Mouse (Mus musculus): Measurements from ENCODE around the gene Zyx.

Gene Zyx

GRCm38 (mm10) chr6:42350968-42351775 lies 1.7 kb downstream of the Zyx start:
- DNase-seq (ENCODE audit: low spot score) = no peak

DNA sequence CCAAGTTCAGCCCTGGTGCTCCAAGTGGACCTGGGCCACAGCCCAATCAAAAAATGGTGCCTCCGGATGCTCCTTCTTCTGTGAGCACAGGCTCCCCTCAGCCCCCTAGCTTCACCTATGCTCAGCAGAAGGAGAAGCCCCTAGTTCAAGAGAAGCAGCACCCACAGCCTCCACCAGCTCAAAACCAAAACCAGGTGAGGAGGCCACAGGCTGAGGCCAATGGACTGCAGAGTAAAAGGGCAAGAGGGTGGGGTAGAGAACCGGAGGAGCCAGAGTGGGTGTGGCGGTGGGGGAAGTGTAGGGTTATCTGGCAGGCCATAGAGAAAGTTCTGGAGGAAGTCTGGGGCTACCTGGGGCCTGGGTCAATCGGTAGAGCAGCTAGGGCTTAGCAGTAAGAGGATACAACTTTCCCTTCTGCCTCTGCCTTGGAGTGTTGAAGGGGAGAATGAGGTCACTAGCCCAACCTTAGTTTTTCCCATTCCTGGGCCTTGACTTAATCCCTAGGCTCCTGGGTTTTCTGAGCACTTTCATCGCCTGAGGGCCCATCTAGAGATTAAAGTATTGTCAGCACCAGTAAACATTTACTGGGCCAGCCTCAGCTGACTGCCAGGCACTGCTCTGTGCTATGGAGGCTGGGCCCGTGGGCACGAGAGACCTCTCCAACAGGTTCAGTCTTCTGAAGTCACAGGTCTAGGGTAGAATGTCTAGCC lies 2.5 kb downstream of the Zyx start:
- DNase-seq (ENCODE audit: low spot score) = no peak

- no peak for DNase-seq (ENCODE audit: low spot score)
Measured at GRCm38 (mm10) chr6:42352486-42352846, 3.0 kb downstream of the Zyx start.

- no peak for DNase-seq (ENCODE audit: low spot score)
Measured at GRCm38 (mm10) chr6:42353180-42353579, 3.8 kb downstream of the Zyx start.

DNA sequence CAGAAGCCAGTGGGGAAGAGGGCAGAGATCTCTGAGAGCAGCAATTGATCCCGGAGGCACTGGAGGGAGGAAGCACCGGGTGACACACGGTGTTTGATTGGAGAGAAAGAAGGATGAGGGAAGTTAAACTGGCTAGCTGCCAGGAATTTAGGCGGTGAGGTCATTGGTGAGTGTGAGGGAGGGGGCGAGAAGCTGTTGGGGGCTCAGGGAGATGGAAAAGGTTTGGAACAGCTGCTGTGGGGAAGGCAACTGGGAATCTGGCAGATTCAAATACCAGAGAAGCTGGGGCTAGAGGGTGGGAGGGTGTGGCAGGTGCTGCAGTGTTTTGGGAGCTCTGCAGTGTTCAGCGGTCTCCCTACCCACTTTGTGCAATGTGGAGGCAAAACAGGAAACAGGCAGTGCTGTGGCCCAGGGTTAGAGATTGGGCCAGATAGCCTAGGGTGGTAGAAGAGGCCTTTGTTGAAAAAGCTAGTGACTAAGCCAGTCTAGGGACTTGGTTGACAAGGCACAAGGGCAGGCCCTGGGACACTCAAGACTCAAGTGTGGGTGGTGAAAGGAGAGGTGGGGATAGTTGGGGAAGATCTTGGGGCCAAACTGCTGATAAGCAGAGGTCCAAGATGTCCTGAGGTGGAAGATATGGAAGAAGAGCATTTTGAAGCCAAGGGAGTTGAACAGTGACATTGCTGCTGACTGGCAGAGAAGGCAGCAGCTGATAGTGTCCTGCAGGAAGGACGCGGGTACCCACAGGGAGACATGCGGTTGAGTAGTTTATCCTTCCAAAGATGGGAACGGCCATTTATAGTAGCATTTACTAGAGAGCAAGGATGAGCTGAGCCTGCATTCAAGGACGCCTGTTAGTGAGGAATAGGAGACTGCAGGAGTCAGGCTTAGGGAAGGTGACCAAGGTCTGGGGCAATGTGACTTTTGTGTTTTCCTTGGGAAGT lies 4.9 kb downstream of the Zyx start:
- no peak for DNase-seq (ENCODE audit: low spot score)

GRCm38 (mm10) chr6:42355366-42355765 lies 5.9 kb downstream of the Zyx start:
- DNase-seq (ENCODE audit: low spot score) = no peak

DNA sequence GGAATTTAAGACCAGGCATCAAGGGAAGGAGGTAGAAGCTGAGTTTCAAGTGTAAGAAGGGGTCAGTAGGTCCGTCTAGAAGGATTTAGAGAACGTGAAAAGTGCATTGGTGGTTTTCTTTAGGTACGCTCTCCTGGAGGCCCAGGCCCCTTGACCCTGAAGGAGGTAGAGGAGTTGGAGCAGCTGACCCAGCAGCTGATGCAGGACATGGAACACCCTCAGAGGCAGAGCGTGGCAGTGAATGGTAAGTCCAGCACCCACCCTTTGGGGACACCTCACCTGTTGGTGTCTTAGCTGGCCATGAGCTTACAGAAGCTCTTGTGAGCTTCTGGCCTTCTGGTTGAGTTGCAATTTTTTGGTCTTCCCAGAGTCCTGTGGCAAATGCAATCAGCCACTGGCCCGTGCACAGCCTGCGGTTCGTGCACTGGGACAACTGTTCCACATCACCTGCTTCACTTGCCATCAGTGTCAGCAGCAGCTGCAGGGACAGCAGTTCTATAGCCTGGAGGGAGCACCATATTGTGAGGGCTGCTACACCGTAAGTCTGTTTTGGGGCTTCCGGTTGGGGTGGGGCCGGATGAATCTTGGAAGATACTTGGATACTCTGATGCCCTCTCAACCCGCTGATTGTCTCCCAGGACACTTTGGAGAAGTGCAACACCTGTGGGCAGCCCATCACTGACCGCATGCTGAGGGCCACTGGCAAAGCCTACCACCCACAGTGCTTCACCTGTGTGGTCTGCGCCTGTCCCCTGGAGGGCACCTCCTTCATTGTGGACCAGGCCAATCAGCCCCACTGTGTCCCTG lies 6.6 kb downstream of the Zyx start:
- no peak for DNase-seq (ENCODE audit: low spot score)

DNA sequence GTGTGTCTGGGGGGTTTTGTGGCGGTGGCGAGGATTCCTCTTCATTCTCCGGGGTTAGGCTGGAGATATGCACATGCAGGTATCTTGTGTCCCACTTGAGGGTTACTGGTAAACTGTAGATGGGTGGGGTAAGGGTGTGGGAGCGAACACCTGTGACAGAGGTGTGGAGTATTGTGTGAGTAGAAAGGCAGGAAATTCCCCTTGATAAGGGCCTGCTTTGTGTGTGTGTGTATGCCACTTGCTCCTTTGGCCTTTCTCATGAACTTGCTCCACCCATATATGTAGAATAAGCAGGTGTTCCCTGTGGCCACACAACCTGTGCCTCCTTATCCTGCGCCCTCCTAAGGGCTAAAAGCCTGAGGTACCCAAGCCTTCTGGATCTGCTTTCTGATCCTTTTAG lies 7.5 kb downstream of the Zyx start:
- no peak for DNase-seq (ENCODE audit: low spot score)

- DNase-seq (ENCODE audit: low spot score) = no peak
Measured at GRCm38 (mm10) chr6:42357901-42358300, 8.5 kb downstream of the Zyx start.

DNA sequence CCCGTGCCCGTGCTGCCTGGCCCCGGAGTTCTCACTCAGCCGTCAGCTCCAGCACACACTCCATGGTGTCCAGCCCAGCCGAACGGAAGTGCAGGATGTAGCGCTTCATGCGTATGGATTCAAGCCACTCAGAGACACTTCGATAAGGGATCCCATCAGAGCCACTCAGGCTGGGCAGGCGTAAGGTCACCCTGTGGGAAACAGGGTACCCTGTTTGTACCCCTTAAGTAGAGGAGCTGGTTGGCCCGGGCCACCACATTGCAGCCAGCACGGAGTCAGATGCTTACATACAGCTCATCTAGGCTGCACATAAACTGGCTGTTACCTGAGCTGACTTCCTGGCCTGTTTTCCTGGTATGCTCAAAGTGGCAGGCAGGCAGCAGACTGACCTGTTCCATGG lies 9.5 kb downstream of the Zyx start:
- DNase-seq (ENCODE audit: low spot score) = no peak

- DNase-seq (ENCODE audit: low spot score) = no peak
Measured at GRCm38 (mm10) chr6:42359364-42360147, 10.1 kb downstream of the Zyx start.

GRCm38 (mm10) chr6:42360231-42360840 lies 10.9 kb downstream of the Zyx start:
- no peak for DNase-seq (ENCODE audit: low spot score)

GRCm38 (mm10) chr6:42361041-42361895 lies 11.8 kb downstream of the Zyx start:
- DNase-seq (ENCODE audit: low spot score) = no peak

DNA sequence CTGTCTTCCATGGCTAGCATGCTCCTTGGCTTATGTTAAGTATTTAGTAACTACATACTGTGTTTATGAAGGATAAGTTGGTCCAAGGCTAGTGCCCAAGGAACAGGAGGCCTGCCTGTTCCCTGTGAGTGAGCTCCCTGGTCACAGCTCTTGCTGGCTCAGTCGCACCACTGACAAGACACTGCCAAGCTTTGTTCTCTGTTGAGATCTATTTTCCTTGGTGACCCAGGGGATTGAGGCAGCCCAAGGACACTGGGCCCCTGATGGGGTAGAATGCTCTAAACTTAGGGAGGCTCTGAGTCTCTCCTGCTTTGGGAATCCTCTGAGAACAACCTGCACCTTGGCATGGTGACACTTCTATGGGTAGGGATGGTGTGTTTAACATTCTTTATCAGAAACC lies 12.6 kb downstream of the Zyx start:
- no peak for DNase-seq (ENCODE audit: low spot score)

GRCm38 (mm10) chr6:42362497-42362896 lies 13.1 kb downstream of the Zyx start:
- no peak for DNase-seq (ENCODE audit: low spot score)

- no peak for DNase-seq (ENCODE audit: low spot score)
Measured at GRCm38 (mm10) chr6:42362974-42363373, 13.5 kb downstream of the Zyx start.

DNA sequence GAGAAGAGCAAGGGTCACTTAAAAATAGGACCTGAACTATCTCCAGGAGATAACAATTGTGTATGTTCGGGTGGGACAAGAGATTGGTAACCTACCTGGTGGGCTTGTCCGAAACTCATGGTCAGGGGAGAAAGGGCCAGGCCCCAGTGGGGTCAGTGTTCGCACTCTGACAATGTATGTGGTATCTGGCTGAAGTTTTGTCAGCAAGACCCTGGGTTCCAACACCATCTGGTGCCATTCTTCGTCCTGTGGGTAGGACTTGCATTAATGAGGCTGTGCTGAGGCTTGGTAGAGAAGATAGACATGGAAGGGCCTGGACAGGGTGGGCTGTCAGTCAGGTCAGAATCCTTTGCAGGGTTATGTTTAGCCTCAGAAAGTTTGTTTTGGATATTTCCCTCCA lies 14.6 kb downstream of the Zyx start:
- no peak for DNase-seq (ENCODE audit: low spot score)

DNA sequence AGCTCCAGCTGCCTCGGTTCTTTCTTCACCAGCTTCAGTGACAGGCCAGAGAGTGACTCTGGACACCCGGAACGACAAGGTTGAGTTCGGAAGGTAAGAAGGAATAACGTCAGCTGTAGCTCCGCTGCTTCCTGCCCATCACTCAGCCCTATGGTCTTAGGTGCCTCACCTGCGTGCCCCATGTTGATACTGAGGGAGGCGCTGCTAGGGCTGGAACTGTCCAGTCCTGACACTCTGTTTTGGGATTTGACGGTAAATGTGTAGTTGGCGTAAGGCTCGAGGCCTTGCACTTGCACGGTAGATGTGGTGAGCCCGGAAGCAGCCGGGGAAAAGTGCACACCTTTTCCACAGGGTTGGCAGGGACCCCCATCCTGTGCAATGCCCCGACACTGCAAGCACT lies 15.2 kb downstream of the Zyx start:
- no peak for DNase-seq (ENCODE audit: low spot score)

GRCm38 (mm10) chr6:42365215-42365614 lies 15.8 kb downstream of the Zyx start:
- no peak for DNase-seq (ENCODE audit: low spot score)

- no peak for DNase-seq (ENCODE audit: low spot score)
Measured at GRCm38 (mm10) chr6:42369870-42370269, 20.4 kb downstream of the Zyx start.
